Mouse (Mus musculus) testis, postnatal 14 days (tissue): Measurements from ENCODE around the gene Adgrl4.

Experiments used
- DNase-seq: peaks from one replicate; pipeline ENCODE4 v3.0.0; 2021; ENCODE audit warnings: low spot score

Adgrl4 gene

DNA sequence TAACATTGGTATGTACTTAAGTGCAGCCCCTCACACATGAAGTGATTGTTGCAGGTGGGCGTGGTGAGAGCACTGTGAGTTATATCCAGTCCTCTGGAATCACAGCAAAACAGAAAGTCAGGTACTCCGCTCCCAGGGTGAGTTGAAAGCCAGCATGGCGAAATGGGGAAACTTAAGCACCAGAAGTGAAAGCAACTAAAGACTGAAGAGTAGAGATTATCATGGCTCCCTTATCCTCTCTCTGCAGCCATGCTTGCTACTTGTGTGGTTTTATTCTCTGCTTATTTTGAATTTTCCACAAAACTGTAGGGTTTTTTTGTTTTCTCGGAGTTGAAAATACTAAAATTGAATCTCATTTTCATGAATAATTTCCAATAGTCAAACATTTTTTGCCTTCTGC lies 51.2 kb downstream of the Adgrl4 start:
- no peak for DNase-seq

DNA sequence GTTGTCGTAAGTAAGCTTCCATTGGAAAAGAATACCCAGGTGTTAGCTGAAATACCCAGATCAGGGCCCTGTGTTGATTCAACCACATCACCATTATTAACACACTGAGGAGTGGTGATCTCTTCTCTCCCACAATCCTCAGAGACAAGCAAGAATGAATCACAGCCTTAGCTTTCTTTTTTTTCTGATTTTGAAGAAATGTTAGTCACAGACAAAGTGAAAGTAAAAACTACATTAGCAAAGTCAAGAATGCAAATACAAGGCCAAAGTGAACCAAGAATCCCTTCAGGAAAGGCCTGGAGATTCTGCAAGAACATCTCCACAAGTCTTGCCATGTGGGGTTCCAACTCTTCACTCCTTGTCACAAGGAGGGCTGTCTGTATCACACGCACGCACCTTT lies 67.9 kb downstream of the Adgrl4 start:
- no peak for DNase-seq

DNA sequence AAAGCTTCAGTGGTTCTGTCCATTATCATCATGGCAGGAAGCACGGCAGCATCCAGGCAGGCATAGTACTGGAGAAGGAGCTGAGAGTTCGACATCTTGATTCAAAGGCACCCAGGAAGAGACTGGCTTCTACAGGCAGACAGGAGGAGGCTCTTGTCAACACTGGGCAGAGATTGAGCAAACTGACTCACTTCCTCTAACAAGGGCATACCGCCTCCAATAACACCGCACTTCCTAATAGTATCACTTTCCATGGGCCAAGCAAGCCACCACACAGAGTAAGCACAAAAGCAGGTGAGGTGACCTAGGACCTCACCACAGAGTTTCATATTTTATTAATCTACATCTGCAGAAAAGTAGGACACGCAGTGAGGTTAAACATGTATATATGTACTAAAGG lies 73.5 kb downstream of the Adgrl4 start:
- no peak for DNase-seq

DNA sequence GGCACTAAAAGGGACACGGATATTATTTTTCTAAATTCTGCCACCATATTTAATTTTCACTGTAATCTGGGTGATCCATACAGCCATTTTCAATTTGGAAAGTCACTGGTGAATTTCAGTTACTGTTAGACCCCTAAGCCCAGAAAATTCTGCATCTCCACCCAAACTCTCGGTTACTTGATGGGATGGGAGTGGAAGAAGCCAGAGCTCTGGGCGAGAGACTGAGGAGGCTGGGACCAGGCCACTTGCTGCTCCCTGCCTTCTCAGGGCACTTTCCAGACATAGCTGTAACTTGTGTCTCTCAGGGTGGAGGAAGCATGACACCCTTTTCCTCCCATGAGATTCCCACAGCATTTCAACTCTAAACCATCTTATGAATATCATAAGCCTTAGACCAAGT lies 109.5 kb downstream of the Adgrl4 start:
- DNase-seq: no peak

DNA sequence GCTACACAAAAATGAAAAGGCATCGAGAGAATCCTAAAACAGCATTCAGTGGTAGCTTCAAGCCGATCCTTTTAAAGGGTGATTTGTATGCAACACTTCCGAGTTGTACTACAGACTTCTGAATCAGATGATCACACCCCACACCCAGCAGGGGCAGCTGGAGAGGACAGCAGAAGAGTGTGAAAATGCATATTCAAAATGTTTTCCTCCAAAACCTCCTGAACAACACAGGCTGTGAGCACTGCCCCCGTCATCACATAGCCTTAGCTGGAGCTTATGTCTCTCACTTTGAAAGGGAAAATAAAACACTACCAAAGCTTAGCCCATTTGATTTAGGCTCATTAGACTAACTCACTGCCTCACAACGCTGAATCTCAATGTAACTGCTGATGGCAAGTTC lies 113.3 kb downstream of the Adgrl4 start:
- DNase-seq: no peak

DNA sequence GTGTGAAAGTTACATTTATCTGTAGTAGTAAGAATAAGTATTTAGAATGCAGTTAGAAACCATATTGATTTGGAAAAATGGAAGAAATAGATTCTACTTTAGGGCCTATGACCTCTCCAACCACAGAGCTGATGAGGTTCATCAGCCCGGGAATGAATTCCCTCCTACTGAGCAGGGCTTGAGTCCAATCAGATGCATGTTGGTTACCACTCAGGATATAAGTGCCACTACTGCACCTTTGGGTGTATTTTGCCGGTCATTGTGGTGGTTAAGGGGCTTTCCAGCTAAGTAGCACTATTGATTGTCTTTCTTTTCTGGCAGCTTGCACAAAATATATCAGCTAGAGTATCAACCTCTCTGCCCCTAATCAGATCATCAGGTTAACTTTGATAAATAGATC lies 118.9 kb downstream of the Adgrl4 start:
- no peak for DNase-seq

DNA sequence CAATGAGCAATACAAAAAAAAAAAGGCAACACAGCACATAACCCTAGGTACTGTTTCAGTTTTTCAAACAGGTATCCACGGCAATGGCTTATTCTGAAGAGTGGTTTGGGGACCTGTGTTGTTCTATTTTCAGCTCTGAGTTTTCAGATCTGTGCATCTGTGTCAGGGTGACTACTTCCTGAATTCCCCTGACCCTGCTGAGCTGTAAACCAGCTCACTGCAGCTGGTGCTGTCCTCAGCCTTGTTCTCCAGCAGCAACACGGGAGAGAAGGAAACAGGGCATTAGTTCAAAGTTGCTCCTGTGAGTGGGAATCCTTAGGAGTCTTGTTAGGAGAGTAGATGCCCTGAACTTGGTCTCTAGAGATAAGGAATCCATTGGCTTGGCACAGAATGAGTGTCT lies 119.4 kb downstream of the Adgrl4 start:
- DNase-seq: no peak

DNA sequence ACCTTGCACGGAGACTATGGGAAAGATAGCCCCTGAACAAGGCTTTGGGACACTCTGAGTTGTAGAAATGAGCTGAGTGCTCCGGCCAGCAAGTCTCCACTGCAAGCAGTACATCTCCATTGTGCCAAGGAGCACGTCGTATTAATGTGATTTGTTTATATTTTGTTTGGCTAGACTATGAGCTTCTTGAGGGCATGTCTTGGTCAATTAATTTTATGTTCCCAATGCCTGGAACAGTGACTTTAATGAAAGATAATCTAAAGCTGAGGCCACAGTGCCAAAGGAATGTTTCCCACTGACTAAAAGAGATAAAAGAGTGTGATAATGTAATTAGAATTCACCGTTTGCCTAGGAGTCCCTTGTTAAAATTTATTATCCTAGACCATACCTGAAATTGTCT lies 119.9 kb downstream of the Adgrl4 start:
- DNase-seq: no peak

DNA sequence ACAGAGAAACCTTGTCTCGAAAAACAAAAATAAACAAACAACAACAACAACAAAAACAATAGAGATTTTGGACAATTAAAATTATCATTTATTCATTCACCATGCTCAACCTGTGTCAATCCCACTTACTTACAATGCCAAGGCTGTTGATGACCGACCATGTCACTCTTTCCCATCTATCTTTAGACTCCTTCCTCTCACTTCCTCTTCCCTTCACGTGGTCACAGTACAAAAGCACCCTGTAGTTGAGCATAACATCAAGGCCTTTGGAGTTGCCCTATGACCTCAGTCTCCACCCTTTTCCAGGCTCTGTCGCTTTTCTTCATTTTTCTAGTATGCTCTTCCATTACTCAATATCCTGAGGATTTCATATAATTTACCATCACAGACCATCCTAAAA lies 120.7 kb downstream of the Adgrl4 start:
- no peak for DNase-seq

DNA sequence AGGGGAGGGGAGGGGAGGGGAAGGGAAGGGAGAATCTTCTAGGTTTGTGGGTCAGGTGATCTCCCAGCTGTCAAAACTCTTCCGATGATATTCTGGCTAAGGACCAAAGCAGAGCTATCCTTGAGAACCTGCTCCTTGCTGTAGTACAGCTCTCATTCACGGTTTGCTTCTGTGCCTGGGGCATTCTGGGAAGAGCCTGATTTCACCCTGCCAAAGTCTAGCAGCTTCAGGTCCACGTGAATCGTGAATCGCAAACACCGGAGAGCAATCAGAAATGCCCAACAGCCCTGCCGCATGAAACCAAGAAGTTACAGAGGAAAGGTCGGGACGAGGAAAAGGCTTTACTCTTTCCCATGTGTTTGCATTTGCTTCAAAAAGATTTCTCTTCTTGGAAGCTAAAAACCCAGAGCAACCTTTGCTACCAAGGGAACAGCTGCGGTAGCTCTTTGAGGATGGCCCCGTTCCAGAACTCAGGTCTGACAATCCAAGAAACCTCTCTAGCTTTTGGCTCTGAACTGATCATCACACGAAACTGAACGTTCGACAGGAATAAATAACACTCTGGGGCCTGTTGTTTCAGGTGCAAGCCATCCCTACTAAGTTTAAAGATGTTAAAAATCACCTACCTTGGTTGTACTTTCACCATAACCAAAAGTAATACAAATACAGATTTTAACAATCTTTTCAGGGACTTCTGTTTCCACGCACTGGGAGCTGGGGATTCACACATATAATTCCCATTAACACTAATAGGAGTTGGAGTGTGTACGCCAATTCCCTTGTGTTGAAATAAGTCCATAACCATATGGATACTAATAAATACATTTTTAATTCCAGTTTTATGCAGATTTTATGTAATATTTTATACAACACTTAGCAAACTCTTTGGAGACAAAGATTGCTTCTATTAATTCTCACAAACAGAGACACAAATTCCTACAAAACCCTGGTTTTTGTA lies 128.3 kb downstream of the Adgrl4 start:
- no peak for DNase-seq

DNA sequence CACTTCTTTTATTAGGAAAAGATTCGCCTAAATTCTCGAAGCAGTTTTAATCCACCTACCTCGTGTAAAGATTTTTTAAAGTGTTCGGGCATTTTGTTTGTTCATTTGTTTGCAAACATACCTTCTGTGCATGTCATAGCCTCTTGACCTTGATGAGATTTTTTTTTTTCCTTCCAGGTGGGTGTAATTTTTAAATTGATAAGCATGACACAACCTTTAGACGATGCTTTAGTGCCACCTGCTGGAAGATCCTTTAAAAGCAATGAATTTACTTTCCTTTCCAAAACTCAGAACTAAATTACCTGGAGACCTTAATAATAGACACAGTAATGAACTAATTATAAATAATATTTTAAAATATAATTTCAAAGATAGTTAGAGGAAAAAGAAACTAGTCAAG lies 128.9 kb downstream of the Adgrl4 start:
- no peak for DNase-seq

DNA sequence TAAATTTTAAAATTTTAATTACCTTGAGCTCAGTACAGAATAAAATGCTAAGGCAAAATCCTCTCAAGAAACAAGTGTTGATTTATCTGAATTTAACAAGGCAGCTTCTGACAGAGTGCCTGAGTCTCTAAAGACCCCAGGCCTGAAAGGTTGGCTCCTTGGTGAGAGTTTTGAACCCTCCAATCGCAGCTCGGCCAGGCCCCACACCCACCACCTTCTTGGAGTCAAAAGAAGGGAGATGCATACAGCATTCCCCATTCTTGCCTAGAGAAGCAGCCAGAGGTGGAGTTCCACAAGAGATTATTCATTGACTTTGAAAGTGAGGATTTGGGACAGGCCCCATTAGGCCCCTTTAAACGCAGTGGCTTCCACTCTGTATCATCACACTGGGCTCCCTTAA lies 129.9 kb downstream of the Adgrl4 start:
- DNase-seq: no peak

DNA sequence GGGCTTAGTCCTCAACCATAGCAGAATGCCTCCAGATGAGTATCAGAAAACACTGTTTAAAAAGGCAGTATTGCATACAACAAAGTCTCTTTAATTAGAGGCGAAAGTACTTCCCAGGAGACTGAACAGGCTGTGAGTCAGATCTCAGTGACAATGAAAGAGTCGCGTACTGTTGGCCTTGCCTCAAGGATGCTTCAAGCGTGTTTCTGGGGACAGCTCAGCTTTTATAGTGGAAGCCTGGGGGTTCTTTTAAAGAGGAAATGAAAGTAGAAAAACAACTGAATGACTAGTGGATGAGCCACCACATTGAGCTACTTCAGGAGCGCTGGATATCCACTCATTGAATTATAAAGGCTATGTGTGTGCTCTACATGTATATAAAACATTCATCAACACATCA lies 134.4 kb downstream of the Adgrl4 start:
- no peak for DNase-seq

DNA sequence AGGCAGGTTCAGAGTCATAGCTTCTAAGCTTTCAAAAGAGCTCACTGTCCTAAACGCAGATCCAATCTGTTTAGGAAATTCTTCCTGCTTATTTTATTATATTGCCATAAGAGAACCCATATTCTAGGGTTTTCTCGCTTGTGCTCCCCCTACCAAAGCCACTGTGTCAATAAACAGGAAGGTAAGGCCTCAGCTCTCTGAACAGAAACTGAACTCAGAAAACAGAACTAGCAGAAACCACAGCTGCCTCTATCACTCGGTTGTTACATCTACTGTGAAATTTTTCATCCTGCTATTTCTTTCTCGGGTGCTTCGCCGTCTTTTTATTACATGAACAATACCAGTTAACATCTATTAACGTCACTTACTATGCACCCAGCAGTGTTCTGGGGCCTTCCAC lies 137.6 kb downstream of the Adgrl4 start:
- DNase-seq: no peak

DNA sequence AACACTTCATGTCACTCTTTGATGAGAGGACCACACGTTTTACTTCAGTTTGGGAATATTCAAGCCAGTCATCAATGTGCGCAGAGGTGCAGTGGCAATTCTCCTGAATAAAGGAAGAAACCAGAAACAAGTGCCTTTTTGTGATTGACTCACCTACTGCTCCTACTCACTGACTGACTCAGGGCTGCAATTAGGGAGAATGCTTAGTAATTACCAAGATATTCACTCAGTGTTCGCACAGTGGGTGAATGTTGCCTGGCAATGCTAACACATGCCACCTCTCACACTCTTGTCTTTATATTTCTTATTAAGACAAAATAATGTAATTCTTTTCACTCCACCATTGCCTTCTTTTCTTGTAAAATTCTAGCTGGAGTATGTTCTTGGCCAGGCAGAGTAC lies 138.5 kb downstream of the Adgrl4 start:
- no peak for DNase-seq

DNA sequence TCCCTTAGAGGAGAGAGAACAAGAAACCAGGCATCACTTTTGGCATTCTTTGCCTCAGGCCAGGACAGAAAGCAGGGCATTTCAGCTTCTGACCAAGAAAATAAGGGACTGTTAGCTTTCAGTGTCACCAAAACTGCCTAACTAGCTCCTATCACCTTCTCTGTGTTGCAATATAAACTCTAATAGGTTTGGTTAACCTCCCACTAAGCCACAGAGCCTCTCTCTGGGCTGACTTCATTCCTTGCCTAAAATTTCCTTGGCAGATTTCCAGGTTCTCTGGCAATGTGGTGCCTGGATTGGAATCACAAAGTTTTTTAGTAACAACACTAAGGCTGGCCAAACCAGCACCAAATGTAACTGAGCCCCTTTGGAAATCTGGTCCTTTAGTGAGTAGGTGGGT lies 154.2 kb downstream of the Adgrl4 start:
- no peak for DNase-seq
